Mouse (Mus musculus): ENCODE results near the gene Eif2ak4.

Gene Eif2ak4

GRCm38 (mm10) chr2:118405568-118405967, 17.1 kb downstream of the Eif2ak4 start:
- no peak for DNase-seq (ENCODE audit: low read depth, low spot score)

GRCm38 (mm10) chr2:118406811-118407210, 18.4 kb downstream of the Eif2ak4 start:
- DNase-seq (ENCODE audit: low read depth, low spot score), result no peak

- DNase-seq (ENCODE audit: low read depth, low spot score), result no peak
These were observed 20.0 kb downstream of the Eif2ak4 start for GRCm38 (mm10) chr2:118408336-118408895.

DNA sequence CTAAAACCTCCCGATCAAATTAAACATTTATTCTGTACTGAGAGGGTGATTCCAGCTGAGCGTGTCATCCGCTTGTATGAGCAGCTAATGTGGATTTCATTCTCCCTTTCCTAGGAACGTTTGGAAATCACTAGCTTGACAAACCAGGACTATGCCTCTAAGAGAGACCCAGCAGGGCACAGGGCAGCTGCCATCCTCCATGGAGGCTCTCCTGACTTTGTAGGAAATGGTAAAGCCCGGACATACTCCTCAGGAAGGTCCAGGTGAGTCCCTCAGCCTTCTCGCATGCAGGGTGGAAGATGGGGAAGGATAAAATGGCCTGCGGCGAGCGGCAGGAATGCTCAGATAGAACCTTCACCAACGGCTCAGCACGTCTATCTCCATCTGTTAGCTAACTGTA, 24.4 kb downstream of the Eif2ak4 start:
- DNase-seq (ENCODE audit: low read depth, low spot score), result no peak

- no peak for DNase-seq (ENCODE audit: low read depth, low spot score)
These were observed 27.4 kb downstream of the Eif2ak4 start for GRCm38 (mm10) chr2:118415601-118416355.

DNA sequence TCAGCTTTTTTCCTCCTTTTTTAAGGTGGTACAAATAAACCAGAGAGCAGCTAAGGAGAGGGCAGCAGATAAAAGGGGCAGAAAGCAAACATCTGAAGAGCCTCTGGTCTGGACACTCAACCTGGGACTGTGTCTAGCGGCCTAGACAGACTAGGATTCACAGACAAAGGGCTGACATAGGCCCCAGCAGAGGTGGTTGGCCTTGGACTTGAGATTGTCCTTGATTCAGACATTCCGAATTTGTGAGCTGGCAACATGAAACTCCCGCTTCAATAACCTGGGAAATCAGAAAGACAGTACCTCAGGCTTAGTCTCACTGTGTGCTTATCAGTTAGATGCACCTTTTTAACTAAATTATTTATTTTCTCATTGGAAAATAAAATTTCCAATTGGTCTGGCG, 29.7 kb downstream of the Eif2ak4 start:
- DNase-seq (ENCODE audit: low read depth, low spot score), result no peak

DNA sequence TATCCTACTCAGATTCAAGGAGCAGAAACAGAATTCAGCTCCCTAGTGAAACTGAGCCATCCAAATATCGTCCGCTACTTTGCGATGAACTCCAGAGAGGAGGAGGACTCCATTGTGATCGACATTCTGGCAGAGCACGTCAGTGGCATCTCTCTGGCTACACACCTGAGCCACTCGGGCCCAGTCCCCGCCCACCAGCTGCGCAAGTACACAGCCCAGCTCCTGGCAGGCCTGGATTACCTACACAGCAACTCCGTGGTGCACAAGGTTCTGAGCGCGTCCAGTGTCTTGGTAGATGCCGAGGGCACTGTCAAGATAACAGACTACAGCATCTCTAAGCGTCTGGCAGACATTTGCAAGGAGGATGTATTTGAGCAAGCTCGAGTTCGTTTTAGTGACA, 33.5 kb downstream of the Eif2ak4 start:
- DNase-seq (ENCODE audit: low read depth, low spot score), result no peak

- no peak for DNase-seq (ENCODE audit: low read depth, low spot score)
These were observed 34.0 kb downstream of the Eif2ak4 start for GRCm38 (mm10) chr2:118422385-118422784.

- no peak for DNase-seq (ENCODE audit: low read depth, low spot score)
These were observed 39.9 kb downstream of the Eif2ak4 start for GRCm38 (mm10) chr2:118428296-118428695.

DNA sequence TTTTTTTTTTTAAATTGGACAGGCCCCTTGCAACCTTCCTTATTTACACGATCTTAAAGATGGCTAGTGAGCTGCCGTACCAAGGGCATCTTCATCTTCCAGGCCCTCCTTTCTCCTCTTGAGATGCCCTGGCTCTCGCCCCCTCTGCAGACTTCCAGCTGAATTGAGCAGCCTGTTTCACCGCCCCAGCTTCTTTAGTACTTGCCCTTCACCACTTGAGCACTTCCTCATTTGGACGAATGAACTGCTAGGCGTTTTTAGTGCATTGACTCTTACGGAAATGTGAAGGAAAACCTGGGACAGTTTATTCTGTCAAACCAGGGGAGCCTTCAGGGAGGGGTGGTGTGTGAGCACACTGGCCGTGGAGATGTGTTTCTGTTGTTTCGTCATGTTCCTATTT, 40.9 kb downstream of the Eif2ak4 start:
- no peak for DNase-seq (ENCODE audit: low read depth, low spot score)

GRCm38 (mm10) chr2:118430630-118431029, 42.2 kb downstream of the Eif2ak4 start:
- DNase-seq (ENCODE audit: low read depth, low spot score), result no peak

DNA sequence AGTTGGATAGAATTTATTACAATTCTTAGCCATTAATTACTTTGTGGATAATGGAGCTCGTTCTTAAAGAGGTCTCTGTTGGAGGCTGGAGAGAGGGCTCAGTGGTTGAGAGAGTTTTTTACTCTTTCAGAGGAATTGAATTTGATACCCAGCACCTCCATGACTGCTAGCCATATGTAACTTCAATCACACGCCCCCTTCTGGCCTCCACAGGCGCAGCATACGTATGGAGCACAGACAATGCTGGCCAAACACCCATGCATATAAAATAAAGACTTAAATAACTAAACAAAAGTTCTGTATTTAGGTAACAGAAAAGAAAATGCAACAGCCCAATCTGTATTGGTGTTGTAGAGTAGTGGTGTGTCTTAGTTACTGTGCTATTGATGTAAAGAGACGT, 43.2 kb downstream of the Eif2ak4 start:
- peak; percentile 26 for DNase-seq (ENCODE audit: low read depth, low spot score)

- no peak for DNase-seq (ENCODE audit: low read depth, low spot score)
These were observed 53.8 kb downstream of the Eif2ak4 start for GRCm38 (mm10) chr2:118442172-118442571.

DNA sequence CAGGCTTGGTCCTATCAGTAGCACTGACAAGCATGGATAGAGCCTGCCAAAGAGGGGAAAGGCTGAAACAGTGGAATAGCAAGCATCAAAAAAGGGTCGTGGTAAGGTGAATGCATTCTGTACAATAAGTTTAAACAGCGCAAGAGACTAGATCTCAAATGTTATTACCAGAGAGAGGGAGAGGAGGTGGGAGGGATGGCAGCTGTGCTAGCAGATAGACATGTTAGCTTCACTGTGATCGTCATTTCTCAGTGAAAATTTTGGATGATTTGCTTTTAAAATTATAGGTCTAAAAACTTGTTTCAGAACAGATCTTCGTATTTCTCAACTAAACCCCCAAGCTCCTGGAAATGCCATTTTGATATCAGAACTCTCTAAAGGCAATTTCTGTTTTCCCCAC, 54.3 kb downstream of the Eif2ak4 start:
- no peak for DNase-seq (ENCODE audit: low read depth, low spot score)

- DNase-seq (ENCODE audit: low read depth, low spot score), result no peak
These were observed 57.6 kb downstream of the Eif2ak4 start for GRCm38 (mm10) chr2:118445696-118446674.

DNA sequence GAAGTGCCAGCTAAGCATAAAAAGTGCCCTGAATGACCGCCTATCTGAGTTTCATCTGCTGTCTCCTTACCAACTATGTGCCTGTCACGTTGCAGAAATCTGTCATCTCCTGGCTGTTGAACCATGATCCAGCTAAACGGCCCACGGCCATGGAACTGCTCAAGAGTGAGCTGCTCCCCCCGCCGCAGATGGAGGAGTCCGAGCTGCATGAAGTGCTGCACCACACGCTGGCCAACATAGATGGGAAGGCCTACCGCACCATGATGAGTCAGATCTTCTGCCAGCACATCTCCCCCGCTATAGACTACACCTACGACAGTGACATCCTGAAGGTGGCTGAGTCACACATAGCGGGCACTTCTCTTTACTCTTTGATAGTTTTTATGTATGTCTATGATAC, 59.8 kb downstream of the Eif2ak4 start:
- DNase-seq (ENCODE audit: low read depth, low spot score), result no peak

DNA sequence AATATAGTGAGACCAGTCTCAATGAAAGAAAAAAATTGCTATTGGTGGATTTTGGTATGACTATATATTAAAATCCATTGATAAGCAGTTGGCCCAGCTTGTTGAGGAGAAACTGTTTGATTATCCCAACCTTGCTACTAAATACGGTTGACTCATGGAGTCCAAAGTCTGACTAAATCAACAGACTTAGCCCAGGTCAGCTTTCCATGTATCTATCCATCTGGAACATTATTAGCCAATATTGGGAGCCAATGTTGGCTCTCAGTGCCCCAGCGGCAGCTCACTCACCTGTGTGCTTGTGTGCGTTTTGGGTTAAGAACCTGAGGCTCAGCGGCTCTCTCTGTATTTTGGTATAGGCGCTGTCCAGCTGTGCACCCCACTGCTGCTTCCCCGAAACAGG, 62.6 kb downstream of the Eif2ak4 start:
- no peak for DNase-seq (ENCODE audit: low read depth, low spot score)

- DNase-seq (ENCODE audit: low read depth, low spot score), result no peak
These were observed 68.6 kb downstream of the Eif2ak4 start for GRCm38 (mm10) chr2:118457029-118457428.

DNA sequence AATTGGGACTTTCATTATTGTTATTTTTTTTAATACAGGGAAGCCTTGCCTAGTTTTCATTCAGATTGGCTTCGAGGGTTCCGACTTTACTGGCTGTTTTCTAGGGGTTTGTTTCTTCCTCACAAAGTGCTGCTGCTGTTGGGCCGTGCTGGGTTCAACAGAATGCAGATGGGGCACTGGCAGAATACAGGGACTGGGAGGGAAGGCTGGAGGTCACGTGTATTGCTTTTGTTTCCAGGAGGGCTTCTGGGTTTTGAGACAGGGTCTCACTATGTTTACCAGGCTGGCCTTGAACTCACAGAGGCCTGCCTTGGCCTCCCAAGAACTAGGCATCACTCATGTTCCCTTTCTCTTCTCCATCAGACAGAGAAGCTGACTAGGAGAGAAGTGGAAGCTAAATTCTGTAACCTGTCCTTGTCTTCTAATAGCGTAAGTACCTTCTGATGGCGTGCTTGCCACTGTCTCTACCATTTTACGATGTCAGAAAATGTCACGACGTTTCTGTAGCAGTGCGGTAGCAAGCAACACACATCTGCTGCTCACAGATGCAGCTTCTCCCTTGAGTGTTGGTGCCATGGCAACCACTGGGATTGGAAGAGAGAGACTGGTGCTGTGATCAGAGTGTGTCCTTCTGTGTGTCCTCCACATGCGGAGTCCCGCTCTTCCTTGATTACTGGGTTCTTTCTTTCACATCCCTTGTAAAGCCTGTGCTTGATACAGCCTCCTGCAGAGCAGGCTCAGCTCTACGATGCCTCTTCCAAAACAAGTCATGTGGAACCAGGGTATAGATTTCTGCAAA, 69.2 kb downstream of the Eif2ak4 start:
- DNase-seq (ENCODE audit: low read depth, low spot score), result no peak

DNA sequence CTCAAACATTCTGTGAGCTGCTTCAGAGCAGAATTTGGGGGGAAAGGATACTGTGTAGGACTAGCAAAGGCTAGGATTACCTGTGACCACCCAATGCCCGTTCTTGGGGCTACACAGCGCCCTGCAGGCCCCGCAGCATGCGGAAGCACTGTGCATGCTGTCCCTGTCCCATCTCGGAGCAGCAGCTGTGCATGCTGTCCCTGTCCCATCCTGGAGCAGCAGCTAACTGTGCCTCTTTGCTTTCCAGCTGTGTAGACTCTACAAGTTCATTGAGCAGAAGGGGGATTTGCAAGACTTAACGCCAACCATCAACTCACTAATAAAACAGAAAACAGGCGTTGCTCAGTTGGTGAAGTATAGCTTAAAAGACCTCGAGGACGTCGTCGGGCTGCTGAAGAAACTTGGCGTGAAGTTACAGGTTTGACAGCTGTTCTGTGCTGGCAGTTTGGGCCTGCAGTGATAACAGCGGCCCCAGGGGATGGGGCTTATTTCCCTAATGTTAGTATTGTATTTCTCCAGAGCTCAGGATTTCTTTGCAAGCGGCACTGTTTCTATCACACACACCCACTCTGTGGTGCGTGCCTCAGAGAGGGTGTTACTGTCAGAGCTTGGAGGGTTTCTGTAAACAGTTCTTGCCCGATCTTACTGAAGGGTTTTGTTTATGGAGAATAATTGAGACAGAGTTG, 73.2 kb downstream of the Eif2ak4 start:
- peak; percentile 14 for DNase-seq (ENCODE audit: low read depth, low spot score)

DNA sequence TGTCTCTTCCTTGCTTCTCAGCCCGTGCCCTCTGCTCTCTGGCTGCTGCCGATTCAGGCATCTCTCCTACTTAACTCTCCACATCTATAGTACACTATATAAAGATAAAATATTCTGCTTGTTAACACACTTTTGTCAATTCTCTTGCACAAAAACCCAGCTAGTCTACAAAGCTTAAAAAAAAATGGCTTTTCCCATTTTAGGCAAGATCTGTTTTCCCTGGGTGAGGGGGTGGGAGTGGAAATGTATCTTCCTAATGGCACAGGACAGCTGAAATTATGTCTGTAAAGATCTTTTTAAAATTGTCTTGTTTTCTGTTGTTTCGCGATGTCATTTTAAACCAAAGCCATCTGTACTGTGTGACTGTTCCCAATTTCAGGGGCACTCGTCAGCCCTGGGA, 75.1 kb downstream of the Eif2ak4 start:
- no peak for DNase-seq (ENCODE audit: low read depth, low spot score)
